Mouse (Mus musculus) heart, embryonic 11.5 days (tissue): ENCODE results near the gene Usp12. TPM values are rescaled to one million over a fixed set of nuclear protein-coding genes. Genes with fewer than 3 reads are reported as not detected.
"Not testable (repeated sequence)": the region's sequence is repeated elsewhere in the genome, so short reads cannot be mapped to it uniquely, and the experiment has no call there.

Source experiments
- ATAC-seq: fragments of 200-750 bp; cut with Nextera tagmentation; replicated peaks from 2 replicates; pipeline ENCODE4 v1.8.0; 2017; ENCODE audit warnings: moderate library complexity; ENCODE audit not compliant: insufficient number of reproducible peaks, low FRiP score, low TSS enrichment
- H3K27ac ChIP-seq: fragments of 300-500 bp; sonication (generic); 2 replicates; pipeline ENCODE4 v1.5.1; 2014; ENCODE audit warnings: mild to moderate bottlenecking, low read depth, low read length
- H3K27me3 ChIP-seq: fragments of 300-500 bp; sonication (generic); 2 replicates; pipeline ENCODE4 v1.6.1; 2014; ENCODE audit warnings: mild to moderate bottlenecking, low read length, mixed read lengths; ENCODE audit not compliant: control insufficient read depth, insufficient read depth
- H3K36me3 ChIP-seq: fragments of 300-500 bp; sonication (generic); 2 replicates; pipeline ENCODE4 v1.6.1; 2014; ENCODE audit warnings: mild to moderate bottlenecking, low read length, moderate library complexity, mixed read lengths; ENCODE audit not compliant: control insufficient read depth, insufficient read depth
- H3K4me1 ChIP-seq: fragments of 300-500 bp; sonication (generic); 2 replicates; pipeline ENCODE4 v1.6.1; 2014; ENCODE audit warnings: low read length; ENCODE audit not compliant: control insufficient read depth, insufficient read depth
- H3K4me2 ChIP-seq: fragments of 300-500 bp; sonication (generic); 2 replicates; pipeline ENCODE4 v1.6.1; 2014; ENCODE audit warnings: mild to moderate bottlenecking, moderate library complexity
- H3K4me3 ChIP-seq: fragments of 300-500 bp; sonication (generic); 2 replicates; pipeline ENCODE4 v1.5.1; 2014; ENCODE audit warnings: low read depth, low read length
- H3K9ac ChIP-seq: fragments of 300-500 bp; sonication (generic); 2 replicates; pipeline ENCODE4 v1.6.1; 2014; ENCODE audit warnings: mild to moderate bottlenecking, low read depth, low read length, moderate library complexity
- H3K9me3 ChIP-seq: fragments of 300-500 bp; sonication (generic); replicated peaks from 2 replicates; pipeline ENCODE4 v1.6.1; 2016; ENCODE audit warnings: low read length; ENCODE audit not compliant: control insufficient read depth
- WGBS: fragments of 180-500 bp; shearing (Covaris S2); extraction: QIAGEN DNeasy Blood & Tissue Kit; methylation state at CpG from one replicate; pipeline ENCODE4 v1.1.7; 2014; ENCODE audit not compliant: insufficient replicate concordance; 5-methylcytosine and 5-hydroxymethylcytosine counted together
- polyA plus RNA-seq: library from polyadenylated mRNA; unstranded; fragments of >200 nt; fragmentation: Nextera tagmentation; extraction: Ambion mirVana; gene quantifications from 2 replicates; pipeline ENCODE4 v1.2.1, GENCODE M21; 2014

Usp12 gene
- polyA plus RNA-seq, 1 experiment from 2014 or later = 9.2 TPM

DNA sequence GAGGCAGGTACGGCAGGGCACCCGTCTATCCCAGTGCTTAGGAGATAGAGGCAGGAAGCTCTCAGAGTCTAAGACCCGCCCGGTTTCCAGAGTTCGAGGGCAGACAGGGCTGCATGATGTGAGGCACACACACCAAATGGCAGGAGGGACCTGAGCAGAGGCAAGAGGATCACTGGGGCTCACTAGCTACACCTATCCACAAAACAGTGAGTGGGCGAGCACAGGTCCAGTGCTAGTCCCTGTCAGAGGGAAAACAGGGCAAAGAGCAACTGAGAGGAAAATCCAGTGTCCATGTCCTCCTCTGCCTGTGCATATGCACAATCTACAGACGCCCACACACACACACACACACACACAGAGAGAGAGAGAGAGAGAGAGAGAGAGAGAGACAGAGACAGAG is 43.8 kb downstream of the Usp12 start:
- Histone ChIP-seq H3K4me3 (no peak overlapping the region), H3K27ac (no peak overlapping the region), H3K4me2 (no peak overlapping the region), H3K9me3 (no peaks in the 10 kb centered on the region), H3K4me1 (no peaks in the 10 kb centered on the region), H3K36me3 (peaks cover 13% of the 10 kb centered on the region; the same call in 1 of the 2 replicates), H3K27me3 (no peaks in the 10 kb centered on the region), H3K9ac (no peak overlapping the region)
- 75% methylated on average over 7 of the region's 7 CpGs for WGBS
- no peak for ATAC-seq

DNA sequence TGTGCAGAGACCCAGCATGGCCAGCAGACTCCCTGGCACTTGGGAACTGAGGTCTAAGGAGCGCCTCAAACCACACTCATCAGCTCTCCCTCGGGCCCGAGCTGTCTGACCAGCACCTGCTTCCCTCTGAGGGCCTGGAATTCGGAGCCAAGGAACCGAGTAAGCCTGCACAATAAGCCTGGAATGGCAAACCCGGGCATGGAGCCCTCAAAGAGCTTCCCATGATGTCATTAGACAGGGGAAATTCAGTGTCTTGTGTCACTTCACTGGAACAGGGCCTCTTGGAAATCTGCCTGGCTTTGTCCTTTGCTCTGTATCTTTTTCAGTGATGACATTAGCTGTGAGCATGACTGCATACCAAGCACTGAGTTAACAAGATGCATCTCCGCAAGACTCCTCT is 44.5 kb downstream of the Usp12 start:
- no peak for ATAC-seq
- Histone ChIP-seq H3K4me1 (no peaks in the 10 kb centered on the region), H3K4me3 (no peak overlapping the region), H3K9ac (no peak overlapping the region), H3K4me2 (no peak overlapping the region), H3K36me3 (peaks cover 13% of the 10 kb centered on the region; the same call in 1 of the 2 replicates), H3K27me3 (no peaks in the 10 kb centered on the region), H3K9me3 (no peaks in the 10 kb centered on the region), H3K27ac (no peak overlapping the region)
- 80% methylated on average over 7 of the region's 7 CpGs for WGBS

- 81% methylated on average over 5 of the region's 5 CpGs for WGBS
- Histone ChIP-seq H3K4me2 (no peak overlapping the region), H3K9me3 (no peaks in the 10 kb centered on the region), H3K4me1 (no peaks in the 10 kb centered on the region), H3K4me3 (no peak overlapping the region), H3K36me3 (peaks cover 13% of the 10 kb centered on the region; the same call in 1 of the 2 replicates), H3K9ac (no peak overlapping the region), H3K27ac (no peak overlapping the region), H3K27me3 (no peaks in the 10 kb centered on the region)
- no peak for ATAC-seq
These were observed 44.9 kb downstream of the Usp12 start for GRCm38 (mm10) chr5:146749857-146750256.

GRCm38 (mm10) chr5:146736970-146737495 is 57.8 kb downstream of the Usp12 start:
- 73% methylated on average over 9 of the region's 9 CpGs for WGBS
- no peak overlapping the region for H3K4me2 ChIP-seq
- peaks cover 30% of the 10 kb centered on the region for H3K36me3 ChIP-seq
- H3K9me3 ChIP-seq = no peaks in the 10 kb centered on the region
- H3K4me1 ChIP-seq = no peaks in the 10 kb centered on the region
- H3K4me3 ChIP-seq = no peak overlapping the region
- no peak for ATAC-seq
- no peak overlapping the region for H3K27ac ChIP-seq
- no peak overlapping the region for H3K9ac ChIP-seq
- no peaks in the 10 kb centered on the region for H3K27me3 ChIP-seq

DNA sequence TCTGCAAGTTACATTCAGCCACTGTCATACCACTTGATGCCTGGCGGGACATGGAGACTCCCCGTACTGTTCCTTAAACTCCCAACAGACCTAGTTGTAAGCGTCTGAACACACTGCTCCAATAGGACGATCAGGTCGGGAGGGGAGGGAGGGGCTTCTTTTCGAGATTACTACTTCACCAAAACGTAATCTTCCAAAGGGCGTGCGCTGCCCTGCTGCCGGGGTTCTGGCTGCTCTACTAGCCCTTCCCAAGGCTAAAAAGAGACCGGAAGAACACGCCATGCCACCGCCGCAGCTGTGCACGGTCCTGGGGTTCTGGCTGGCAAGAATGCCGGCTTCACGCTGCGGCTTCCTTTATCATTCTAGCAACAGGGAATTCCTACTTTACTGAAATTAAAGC is 58.5 kb downstream of the Usp12 start:
- H3K4me2 ChIP-seq = no peak overlapping the region
- no peaks in the 10 kb centered on the region for H3K27me3 ChIP-seq
- ATAC-seq = no peak
- no peak overlapping the region for H3K27ac ChIP-seq
- H3K4me3 ChIP-seq = no peak overlapping the region
- 74% methylated on average over 18 of the region's 18 CpGs for WGBS
- H3K4me1 ChIP-seq = no peaks in the 10 kb centered on the region
- H3K36me3 ChIP-seq = peaks cover 30% of the 10 kb centered on the region
- H3K9me3 ChIP-seq = no peaks in the 10 kb centered on the region
- H3K9ac ChIP-seq = no peak overlapping the region

GRCm38 (mm10) chr5:146735054-146735453 is 59.8 kb downstream of the Usp12 start:
- H3K4me2 ChIP-seq, H3K9ac ChIP-seq, H3K27ac ChIP-seq, H3K4me1 ChIP-seq, H3K27me3 ChIP-seq, H3K9me3 ChIP-seq, ATAC-seq, H3K4me3 ChIP-seq: not testable (repeated sequence)
- peaks cover 28% of the 10 kb centered on the region for H3K36me3 ChIP-seq
- 100% methylated on average over 1 of the region's 9 CpGs for WGBS

- H3K27me3 ChIP-seq = no peaks in the 10 kb centered on the region
- no peak overlapping the region for H3K9ac ChIP-seq
- H3K36me3 ChIP-seq = peaks cover 25% of the 10 kb centered on the region
- no peak overlapping the region for H3K4me2 ChIP-seq
- no peaks in the 10 kb centered on the region for H3K9me3 ChIP-seq
- no peak overlapping the region for H3K4me3 ChIP-seq
- no peaks in the 10 kb centered on the region for H3K4me1 ChIP-seq
- ATAC-seq = no peak
- 71% methylated on average over 12 of the region's 12 CpGs for WGBS
- H3K27ac ChIP-seq = no peak overlapping the region
These were observed 60.7 kb downstream of the Usp12 start for GRCm38 (mm10) chr5:146733888-146734640.

DNA sequence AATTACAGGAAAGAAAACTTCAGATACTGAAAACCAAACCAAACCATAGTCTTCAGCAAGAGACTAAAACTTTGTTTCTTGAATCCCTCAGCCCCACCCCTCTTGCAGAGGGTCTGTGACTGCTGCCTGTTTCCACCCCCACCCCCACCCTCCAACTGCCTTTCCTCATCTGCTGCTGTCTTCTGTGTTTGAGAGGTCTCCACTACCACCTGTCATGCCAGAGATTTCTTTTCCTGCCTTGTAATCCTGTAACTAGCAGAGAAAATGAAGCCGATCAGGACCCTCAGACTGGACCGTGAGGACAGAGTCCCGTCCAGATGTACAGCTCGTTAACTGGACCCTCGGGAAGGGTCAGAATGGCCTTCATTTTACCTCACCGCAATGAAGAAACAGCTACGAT is 61.4 kb downstream of the Usp12 start:
- Histone ChIP-seq H3K36me3 (peaks cover 21% of the 10 kb centered on the region), H3K9me3 (no peaks in the 10 kb centered on the region), H3K27me3 (no peaks in the 10 kb centered on the region), H3K9ac (no peak overlapping the region), H3K27ac (no peak overlapping the region), H3K4me3 (no peak overlapping the region), H3K4me1 (no peaks in the 10 kb centered on the region), H3K4me2 (no peak overlapping the region)
- ATAC-seq = no peak
- 81% methylated on average over 7 of the region's 7 CpGs for WGBS

GRCm38 (mm10) chr5:146727006-146727405 is 67.8 kb downstream of the Usp12 start:
- WGBS = 77% methylated on average over 4 of the region's 4 CpGs

More at GRCm38 (mm10) chr5:146727006-146727405, 67.8 kb downstream of the Usp12 start:
- H3K36me3 ChIP-seq = no peaks in the 10 kb centered on the region; the same call in 1 of the 2 replicates
- no peaks in the 10 kb centered on the region for H3K27me3 ChIP-seq
- no peak overlapping the region for H3K9ac ChIP-seq
- no peak for ATAC-seq
- H3K27ac ChIP-seq = no peak overlapping the region
- H3K4me3 ChIP-seq = no peak overlapping the region
- H3K4me2 ChIP-seq = no peak overlapping the region
- H3K4me1 ChIP-seq = peaks cover 4% of the 10 kb centered on the region
- H3K9me3 ChIP-seq = no peaks in the 10 kb centered on the region
